Mouse (Mus musculus): ENCODE results near the gene Man1a2.

Gene Man1a2

GRCm38 (mm10) chr3:100685763-100686370, 564 bp upstream of the Man1a2 start:
- DNase-seq (ENCODE audit: low read depth in 2 of 2, low spot score in 2 of 2), result peak; percentile 46 to 59

GRCm38 (mm10) chr3:100684234-100684975, 898 bp downstream of the Man1a2 start:
- DNase-seq (ENCODE audit: low read depth in 2 of 2, low spot score in 2 of 2), result peak in 1 of 2 experiments; percentile 23

- DNase-seq (ENCODE audit: low read depth in 2 of 2, low spot score in 2 of 2), result no peak
These were observed 2.5 kb downstream of the Man1a2 start for GRCm38 (mm10) chr3:100682841-100683240.

GRCm38 (mm10) chr3:100682281-100682680, 3.0 kb downstream of the Man1a2 start:
- no peak for DNase-seq (ENCODE audit: low read depth in 2 of 2, low spot score in 2 of 2)

- DNase-seq (ENCODE audit: low read depth in 2 of 2, low spot score in 2 of 2), result no peak
These were observed 3.7 kb downstream of the Man1a2 start for GRCm38 (mm10) chr3:100681448-100682092.

GRCm38 (mm10) chr3:100680226-100680625, 5.1 kb downstream of the Man1a2 start:
- no peak for DNase-seq (ENCODE audit: low read depth in 2 of 2, low spot score in 2 of 2)

GRCm38 (mm10) chr3:100678951-100679570, 6.2 kb downstream of the Man1a2 start:
- no peak for DNase-seq (ENCODE audit: low read depth in 2 of 2, low spot score in 2 of 2)

- no peak for DNase-seq (ENCODE audit: low read depth in 2 of 2, low spot score in 2 of 2)
These were observed 10.2 kb downstream of the Man1a2 start for GRCm38 (mm10) chr3:100675146-100675545.

GRCm38 (mm10) chr3:100670412-100670811, 14.9 kb downstream of the Man1a2 start:
- DNase-seq (ENCODE audit: low read depth in 2 of 2, low spot score in 2 of 2), result no peak

GRCm38 (mm10) chr3:100653291-100653690, 32.0 kb downstream of the Man1a2 start:
- DNase-seq (ENCODE audit: low read depth in 2 of 2, low spot score in 2 of 2), result no peak

- no peak for DNase-seq (ENCODE audit: low read depth in 2 of 2, low spot score in 2 of 2)
These were observed 43.7 kb downstream of the Man1a2 start for GRCm38 (mm10) chr3:100641581-100641980.

GRCm38 (mm10) chr3:100636255-100636654, 49.0 kb downstream of the Man1a2 start:
- DNase-seq (ENCODE audit: low read depth in 2 of 2, low spot score in 2 of 2), result no peak

- no peak for DNase-seq (ENCODE audit: low read depth in 2 of 2, low spot score in 2 of 2)
These were observed 50.5 kb downstream of the Man1a2 start for GRCm38 (mm10) chr3:100634821-100635220.

GRCm38 (mm10) chr3:100618511-100618910, 66.8 kb downstream of the Man1a2 start:
- DNase-seq (ENCODE audit: low read depth in 2 of 2, low spot score in 2 of 2), result no peak

- no peak for DNase-seq (ENCODE audit: low read depth in 2 of 2, low spot score in 2 of 2)
These were observed 74.4 kb downstream of the Man1a2 start for GRCm38 (mm10) chr3:100610916-100611315.

- DNase-seq (ENCODE audit: low read depth in 2 of 2, low spot score in 2 of 2), result no peak
These were observed 80.8 kb downstream of the Man1a2 start for GRCm38 (mm10) chr3:100604539-100604938.

- no peak for DNase-seq (ENCODE audit: low read depth in 2 of 2, low spot score in 2 of 2)
These were observed 86.0 kb downstream of the Man1a2 start for GRCm38 (mm10) chr3:100599265-100599820.

GRCm38 (mm10) chr3:100591053-100591452, 94.2 kb downstream of the Man1a2 start:
- no peak for DNase-seq (ENCODE audit: low read depth in 2 of 2, low spot score in 2 of 2)

- no peak for DNase-seq (ENCODE audit: low read depth in 2 of 2, low spot score in 2 of 2)
These were observed 102.5 kb downstream of the Man1a2 start for GRCm38 (mm10) chr3:100582721-100583355.

- no peak for DNase-seq (ENCODE audit: low read depth in 2 of 2, low spot score in 2 of 2)
These were observed 112.6 kb downstream of the Man1a2 start for GRCm38 (mm10) chr3:100572571-100573183.

All from CD8-positive naive resting alpha-beta T cell, adult 2 months (primary cell).